Mouse (Mus musculus) left cerebral cortex, adult 9 months (tissue): Measurements from ENCODE around the gene Tpm4.
"Not testable (repeated sequence)": the region's sequence is repeated elsewhere in the genome, so short reads cannot be mapped to it uniquely, and the experiment has no call there.

Experiments
- DNase-seq, 2 experiments: peaks; one replicate each; pipeline ENCODE4 v3.0.0; 2022; ENCODE audit warnings: low spot score in 2 of 2

Gene Tpm4

DNA sequence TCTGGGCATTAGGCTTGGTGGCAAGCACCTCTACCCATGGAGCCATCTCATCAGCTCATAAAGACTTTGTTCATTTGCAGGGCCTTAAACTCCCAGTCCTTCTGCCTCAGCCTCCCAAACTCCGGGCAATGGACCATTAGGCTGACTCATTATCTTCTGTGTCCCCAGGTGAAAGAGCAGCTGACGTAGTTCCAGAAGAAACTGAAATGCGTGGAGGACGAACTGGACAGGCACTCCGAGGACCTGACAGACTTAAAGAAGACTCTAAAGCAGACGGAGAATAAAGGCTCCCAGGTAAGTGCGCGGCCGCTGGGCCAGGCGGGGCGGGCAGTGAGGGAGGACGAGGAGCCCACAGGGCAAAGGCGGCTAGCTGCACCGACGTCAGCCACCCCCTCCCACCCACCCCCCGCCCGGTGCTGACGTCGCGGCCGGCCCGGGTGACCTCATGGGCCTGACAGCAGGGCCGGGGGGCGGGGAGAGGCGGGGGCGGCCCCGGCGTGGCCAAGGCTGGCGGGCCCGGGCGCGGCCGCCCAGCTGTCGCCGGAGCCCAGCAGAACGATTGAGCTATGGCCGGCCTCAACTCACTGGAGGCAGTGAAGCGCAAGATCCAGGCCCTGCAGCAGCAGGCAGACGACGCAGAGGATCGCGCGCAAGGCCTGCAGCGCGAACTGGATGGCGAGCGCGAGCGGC, at the start of gene Tpm4:
Gene Tpm4 (plus strand): TSS at position 220 of the 690 bp plus-strand sequence.
- peak in 1 of 2 experiments; percentile 28 for DNase-seq

DNA sequence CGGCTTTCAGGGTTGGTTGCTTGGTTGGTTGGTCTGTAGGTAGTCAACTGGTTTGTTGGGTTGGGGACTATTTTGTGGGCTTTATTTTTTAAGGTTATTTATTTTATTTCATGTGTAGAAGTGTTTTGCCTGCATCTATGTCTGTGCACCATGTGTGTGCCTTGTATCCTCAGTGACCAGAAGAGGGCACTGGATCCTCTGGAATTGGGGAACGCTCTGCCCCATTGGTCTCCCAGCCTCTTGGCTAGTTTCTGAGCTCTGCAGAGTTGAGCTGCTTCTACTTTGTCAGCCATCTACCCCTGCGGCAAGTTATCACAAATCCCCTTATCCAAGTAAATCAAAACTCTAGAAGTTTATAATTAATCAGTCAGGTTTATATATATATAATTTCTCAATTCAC, 47.2 kb upstream of the Tpm4 start:
- not testable (repeated sequence) for DNase-seq

DNA sequence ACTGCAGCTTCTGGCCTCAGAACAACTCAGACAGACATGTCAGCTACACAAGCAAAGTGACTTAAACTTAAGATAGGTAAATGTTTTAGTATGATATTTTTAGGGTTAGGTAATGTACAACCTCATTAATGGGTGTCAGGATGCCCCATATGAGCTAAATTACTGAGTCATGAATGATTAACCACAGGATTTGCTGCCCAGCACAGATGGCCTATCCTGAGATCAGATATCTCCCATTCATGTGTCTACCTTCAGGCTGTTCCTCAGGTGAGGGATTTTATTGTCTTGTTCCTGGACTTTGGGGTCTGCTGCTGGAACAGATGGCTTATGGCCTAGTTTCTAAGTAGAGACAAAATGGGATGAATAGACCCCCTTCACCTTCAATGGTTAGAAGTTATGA, 38.1 kb upstream of the Tpm4 start:
- not testable (repeated sequence) for DNase-seq

DNA sequence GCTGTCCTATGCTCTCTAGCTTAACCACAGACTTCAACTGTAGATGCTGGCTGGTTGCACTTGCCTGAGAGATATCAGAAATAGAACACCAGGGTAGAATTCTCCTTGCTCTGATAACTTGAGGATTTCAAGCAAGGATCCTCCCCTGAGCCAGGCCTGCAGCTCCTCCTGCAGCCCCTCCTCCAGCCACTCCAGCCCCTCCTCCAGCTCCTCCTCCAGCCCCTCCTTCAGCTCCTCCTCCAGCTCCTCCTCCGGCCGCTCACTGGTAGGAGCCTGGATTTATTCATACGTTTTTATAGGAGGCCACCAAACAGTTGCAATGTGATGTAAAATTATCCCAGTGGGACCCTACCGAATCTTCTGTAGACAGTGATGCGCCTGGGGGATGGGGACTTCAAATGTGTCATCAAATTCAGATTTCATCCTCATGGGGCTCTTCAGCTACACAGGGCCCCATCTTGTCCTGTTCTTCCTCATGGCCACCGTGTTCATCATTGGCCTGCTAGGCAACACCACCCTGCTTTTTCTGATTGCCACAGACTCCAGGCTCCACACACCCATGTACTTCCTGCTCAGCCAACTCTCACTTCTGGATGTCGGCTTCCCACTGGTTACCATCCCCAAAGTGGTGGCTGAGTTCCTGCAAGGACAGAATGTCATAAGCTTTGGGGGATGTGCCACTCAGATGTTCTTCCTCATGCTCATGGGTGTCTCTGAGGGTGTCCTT, 35.2 kb upstream of the Tpm4 start:
- not testable (repeated sequence) for DNase-seq

DNA sequence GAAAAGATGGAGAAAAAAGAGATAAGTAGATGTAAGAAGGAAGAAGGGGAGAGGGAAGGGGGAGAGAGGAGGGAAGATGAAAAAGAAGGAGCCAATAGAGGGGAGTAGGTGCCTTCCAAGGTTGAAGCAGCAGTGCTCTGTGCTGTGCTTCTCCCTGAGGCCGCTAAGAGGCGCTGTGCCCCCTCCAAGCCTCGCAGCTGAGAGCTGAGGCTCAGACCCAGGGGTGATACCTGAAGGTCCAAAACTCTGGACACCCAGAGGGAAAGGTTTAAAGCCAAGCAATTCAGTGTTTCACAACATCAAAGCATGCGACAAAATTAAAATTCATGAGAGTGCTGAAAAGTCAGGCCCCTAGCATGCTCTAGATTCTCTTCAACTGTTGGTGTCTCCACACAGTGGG, 29.6 kb upstream of the Tpm4 start:
- DNase-seq = no peak

DNA sequence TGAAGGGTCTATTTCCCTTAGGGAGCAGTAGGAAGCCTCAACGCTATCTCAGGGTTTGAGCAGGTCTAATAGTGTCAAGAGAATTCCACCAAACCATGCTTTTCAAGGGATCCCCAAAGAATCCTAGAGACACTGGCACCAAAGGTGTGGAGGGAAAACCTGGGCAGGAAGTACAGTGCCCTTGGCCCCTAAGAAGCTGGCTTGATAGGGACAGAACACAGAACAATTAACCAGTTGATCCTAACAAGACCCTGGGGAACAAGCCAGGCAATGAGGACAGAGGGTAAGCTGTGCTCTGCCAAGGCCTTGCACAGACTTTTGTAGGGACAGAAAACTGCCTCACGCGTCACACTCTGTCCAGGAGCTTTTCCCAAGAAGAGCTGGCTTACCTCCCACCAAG, 28.0 kb upstream of the Tpm4 start, which contains the start of gene Olfr374:
Gene Olfr374 (plus strand): TSS at position 301 of the 400 bp plus-strand sequence.
- no peak for DNase-seq

DNA sequence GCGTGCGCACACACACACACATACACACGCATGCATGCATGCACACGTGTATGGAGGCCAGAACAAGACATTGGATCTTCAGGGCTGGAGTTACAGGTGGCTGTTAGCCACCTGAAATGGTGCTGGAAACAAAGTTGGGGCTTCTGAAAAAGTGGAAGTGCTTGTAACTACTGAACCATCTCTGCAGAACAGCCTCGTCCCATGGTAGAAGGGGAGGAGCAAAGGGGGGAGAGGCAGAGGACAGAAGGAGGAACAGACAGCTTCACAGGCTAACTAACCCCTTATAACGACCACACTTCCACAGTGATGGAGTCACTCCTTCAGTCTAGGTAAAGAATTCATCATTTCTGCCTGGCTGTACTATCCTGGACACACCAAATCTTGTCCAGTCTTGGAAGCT, 23.9 kb upstream of the Tpm4 start:
- DNase-seq = no peak

DNA sequence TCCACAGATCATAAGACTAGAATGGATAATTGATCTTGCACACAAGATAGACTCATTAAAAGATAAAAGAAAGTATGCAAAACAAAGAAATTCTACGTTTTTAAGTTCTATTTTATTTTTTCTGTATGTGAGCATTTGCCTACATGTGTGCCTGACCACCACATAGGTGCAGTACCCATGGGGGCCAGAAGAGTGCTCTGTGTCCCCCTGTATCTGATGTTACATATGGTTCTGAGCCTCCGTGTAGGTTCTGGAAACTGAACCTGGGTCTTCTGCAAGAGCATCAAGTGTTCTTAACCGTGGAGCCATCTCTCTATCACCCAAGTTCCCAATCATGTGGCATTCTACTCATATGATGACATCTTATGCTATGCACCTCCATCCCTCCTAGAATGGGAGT, 22.3 kb upstream of the Tpm4 start:
- DNase-seq = no peak

DNA sequence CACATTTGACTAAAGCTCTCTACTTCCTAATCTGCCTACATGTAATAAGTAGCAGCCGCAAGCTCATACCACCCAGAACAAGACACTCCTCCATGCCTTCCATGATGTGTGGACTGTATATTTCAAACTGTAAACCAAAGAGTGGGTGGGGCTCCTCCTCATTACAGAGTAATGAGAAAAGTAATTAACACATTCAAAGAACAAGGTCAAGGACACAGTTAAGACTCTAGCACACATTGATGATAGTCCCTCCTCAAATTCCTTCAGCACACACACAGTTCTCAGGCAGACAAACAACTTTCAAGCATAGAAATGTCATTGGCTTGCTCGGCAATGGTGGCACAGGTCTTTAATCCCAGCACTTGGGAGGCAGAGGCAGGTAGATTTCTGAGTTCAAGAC, 19.6 kb upstream of the Tpm4 start:
- no peak for DNase-seq

DNA sequence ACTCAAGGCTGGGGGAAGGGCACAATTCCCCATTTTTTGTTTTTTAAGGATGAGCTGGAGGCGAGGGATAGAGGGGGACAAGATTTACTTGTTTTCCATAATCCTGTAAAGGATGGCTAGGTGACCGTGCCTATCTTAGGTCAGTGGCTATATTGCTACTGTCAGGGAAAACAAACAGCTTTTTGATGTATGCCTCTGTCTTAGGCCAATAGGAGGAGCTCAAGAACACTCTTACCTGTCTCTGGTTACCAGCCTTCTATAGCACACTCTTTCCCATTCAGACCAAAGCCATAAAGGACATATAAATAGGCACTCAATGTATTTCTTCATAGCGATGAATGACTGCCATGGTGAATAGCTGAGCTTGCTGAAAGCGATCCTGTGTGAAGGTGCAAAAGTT, 16.2 kb upstream of the Tpm4 start:
- no peak for DNase-seq

DNA sequence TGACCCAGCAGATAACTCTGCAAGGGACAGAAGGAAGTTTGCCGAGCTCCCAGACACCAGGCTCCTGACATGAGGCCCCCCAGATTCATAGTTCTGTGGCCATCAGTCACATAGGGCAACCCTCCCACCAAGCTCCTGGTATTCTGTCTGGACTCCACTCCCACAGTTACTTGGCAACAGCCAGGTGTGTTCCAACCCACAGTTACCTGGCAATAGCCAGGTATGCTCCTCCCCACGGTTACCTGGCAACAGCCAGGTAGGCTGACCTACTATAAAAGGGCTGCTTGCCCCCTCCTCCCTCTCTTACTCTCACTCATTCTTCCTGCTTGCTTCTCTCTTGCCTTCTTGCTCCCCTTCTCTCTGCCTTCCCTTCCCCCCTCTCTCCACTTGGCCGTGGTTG, 13.3 kb upstream of the Tpm4 start:
- DNase-seq = not testable (repeated sequence)

DNA sequence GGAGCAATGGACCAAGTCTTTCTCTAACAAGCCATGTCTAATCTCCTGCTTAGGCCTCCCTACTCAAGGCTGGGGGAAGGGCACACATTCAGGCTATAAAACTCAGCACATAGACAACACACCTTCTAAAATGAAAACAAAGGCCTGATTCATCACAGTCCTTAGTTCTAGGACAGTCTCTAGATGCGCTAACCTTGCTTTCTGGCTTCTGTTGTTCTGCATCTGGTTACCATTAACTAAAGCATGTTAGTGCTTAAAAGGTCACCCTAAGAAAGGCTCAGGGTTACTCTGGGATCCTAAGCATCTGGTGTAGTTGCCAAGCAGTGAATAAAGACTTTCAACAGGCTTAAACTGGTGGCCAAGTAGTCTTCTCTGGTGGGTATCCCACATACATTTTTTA, 12.8 kb upstream of the Tpm4 start:
- DNase-seq = no peak

DNA sequence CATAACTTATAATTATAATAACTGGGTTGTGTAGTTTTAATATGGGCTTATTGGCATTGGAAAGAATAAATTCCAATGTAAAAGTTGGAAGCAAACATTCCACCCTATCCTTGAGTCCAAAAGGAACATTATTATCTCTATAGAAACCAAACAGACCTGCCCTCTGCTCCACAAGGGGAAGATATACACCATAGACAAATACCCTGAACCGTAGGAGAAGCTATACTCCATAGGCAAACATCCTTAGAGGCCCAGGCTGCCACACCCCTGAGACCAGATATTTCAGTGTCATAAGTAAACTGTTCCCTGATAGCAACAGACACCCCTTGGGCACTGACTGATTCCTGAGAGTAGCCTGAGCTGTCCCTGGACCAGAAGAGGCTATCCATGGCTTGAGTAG, 6.9 kb upstream of the Tpm4 start:
- no peak for DNase-seq

DNA sequence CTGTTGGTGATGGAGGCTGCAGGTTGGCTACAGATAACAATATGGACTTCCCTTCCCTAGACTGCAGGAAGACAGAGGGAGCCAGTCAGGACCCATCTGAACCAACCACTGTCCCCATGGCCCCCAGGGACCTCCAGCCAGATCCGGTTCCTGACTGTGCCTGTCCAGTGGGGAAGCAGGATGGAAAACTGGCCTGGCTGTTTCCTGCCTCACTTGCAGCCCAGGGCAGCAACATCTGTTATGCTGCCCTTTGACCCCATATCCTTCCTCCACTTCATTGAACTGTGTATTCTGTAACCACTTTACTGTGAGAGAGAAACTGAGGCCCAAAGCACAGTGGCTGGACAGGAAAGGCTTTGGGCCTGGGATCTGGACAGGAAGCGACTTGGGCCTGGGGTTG, 3.5 kb upstream of the Tpm4 start:
- DNase-seq = no peak

DNA sequence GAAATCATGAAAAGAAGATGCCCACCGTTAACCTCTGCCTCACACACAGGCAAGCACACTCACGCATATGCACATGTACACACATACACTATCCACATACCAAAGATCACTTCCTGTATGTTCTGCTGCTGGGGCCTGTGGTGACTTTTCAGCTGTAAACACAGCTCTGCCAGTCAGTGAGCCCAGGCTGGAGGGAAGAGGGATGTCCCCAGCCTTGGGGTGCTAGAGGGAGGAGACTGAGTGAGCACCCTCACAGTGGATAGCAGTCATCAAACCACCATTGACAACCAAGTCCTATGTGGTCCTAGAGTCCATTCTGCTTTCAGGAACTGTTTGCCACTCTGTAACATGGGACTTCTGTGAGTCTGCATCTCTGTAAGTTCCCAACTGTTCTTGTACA, 2.9 kb upstream of the Tpm4 start:
- no peak for DNase-seq

DNA sequence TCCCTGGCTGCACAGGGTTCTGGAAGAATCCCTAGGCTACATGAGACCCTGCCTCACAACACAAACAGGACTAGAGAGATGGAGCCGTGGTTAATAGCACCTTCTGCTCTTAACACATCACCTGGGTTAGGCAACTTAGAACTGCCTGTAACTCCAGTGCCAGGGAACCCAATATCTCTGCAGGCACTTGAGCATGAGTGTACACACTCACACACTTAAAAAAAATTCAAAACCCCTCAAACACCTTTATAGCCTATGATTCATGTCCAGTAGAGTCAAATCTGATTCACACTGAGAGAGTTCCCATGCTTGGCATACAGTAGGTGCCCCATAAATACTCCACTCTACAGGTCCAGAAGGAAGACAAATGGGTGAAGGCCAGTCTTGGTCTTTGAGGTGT, 2.4 kb upstream of the Tpm4 start:
- DNase-seq = no peak

DNA sequence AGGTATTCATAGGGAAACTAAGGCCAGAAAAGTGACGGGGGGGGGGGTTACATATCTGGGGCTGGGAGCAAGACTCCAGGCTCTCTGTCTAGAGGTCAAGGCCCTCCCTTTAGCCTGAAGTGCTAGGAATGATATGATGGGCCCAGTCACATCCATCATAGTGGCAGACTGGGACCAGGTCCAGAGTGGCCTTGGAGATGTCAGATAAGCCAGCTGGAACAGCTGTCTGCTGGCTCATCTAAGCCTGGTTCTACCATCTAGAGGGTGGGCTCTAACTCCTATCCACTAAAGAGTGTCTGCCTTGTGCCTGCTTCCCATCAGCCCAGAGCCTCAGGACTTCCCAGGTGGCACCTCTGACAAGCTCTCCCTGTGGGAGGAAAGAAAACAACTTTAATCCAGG, 1.9 kb upstream of the Tpm4 start:
- no peak for DNase-seq

DNA sequence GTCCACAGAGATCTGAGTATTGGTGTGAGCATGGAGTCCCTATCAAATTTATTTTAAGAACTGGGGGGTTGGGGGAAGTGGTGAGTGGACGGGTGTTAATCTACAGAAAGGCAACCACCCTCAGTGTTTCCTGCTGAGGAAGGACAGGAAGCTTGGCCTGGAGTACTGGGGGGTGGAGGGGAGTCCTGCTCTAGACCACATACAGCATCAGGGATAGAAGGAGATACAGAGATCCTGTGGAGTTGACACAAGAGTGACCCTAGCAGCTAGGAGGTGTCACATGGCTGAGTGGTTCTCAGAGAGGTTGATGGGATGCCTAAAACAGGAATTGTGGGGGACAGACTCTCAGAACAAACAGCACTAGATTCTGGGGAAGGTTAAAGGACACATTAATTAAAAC, 1.3 kb upstream of the Tpm4 start:
- DNase-seq = no peak

DNA sequence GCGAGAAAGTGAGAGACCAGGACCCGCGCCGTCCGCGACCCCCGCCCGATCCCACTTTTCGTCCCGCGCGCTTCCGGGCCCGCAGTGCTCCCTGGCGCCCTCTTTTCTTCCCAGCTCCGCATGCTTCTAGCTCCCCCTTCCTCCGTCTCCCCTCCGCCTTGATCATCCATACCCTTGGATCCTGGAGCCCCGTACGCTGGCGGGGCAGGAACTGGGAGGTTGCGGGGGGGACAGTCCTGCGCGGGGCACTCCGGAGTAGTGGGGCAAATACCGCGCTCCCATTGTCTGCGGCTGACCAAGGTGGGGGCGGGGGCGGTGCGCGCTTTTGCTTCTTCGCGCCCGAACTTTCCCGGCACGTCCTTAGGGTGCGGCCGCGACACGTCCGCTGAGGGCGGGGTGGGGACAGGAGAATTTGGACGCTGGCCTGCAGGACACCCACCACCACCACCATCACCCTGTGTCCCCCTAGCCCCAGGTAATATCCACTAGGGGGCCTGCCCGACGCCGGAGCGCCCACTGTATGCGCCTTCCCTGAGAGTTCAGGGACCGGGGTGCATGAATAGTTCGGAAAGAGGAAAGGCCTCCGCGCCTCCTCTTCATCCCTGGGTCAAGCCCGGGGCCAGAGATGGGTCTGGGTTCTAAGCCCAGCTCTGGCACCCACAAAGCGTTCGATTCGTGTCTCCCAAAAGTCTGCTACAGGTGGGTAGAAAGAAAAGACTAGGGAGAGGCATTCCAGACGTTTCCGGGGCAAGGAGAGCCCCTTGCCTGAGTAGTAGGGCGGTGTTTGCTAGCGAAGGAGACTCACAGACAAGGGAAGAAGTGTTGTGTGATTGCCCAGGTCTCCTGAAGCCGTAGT, 899 bp downstream of the Tpm4 start:
- no peak for DNase-seq

DNA sequence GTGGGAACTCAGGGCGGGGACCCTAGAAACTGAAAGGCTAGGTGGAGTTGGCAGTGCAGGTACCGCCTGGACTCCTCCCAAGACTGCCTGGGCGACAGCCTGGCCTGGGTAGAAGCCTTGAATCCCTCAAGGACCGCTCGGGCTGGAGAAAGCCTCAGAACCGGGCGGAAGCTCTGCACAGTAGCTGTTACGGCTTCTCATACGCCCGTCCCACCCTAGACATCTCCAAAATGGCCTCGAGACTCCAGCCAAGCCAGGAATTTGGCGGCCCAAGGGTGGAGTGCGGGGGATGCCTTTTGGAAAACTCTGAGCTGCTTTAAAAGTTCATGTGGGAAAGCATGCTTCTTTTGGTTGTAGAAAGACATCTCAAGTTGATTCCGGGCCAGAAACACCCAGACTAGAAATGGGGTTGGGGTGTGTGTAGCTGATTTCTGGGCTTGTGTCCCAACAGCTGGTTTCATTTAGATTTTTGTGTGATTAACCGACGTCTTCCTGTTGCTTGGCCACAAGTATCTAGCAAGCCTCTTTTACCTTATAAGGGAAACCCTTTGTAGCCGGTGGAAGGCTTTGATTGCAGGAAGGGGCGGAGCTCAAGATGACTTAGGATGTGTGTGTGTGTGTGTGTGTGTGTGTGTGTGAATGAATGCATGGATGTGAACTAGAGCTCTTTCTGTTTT, 1.7 kb downstream of the Tpm4 start:
- peak in 1 of 2 experiments; percentile 24 for DNase-seq

DNA sequence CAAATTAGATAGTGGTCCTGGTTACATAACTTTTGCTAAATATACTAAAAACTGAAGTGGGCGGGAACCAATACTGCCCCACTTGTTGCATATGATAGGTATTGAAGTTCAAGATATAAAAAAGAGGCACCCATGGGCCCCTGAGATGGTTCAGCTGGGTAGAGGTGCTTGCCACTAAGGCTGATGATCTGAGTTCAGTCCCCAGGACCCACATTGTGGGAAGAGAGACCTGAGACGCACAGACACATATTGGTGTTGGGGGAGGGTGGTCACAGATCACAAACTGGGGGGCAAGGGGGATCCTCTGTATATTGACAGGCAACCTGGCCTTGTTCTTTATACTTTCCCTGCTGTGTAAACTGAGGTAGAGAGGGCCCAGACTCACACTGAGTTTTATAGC, 2.7 kb downstream of the Tpm4 start:
- DNase-seq = no peak

DNA sequence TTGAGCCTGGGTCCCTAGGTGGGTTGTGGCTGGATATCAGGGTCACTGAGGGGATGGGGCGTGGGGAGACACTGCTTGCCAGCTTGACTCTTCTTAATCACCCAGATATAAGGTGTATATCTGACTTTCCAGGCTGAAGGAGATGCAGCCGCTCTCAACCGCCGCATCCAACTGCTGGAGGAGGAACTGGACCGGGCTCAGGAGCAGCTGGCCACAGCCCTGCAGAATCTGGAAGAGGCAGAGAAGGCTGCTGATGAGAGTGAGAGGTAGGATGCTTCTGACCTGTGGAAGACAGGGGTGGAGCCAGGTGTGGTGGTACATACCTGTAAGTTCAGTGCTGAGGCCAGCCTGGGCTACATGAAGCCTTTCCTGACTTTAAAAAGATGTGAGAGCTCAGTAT, 3.7 kb downstream of the Tpm4 start:
- DNase-seq = no peak
